Mouse (Mus musculus) megakaryocyte, embryonic 14.5 days (primary cell): Measurements from ENCODE around the gene Crhbp.

Experiments
- FLI1 ChIP-seq: IDR thresholded peaks from 2 replicates; pipeline ENCODE4 v1.6.1; 2012; ENCODE audit warnings: low read length, inconsistent platforms, mixed read lengths
- GATA1 ChIP-seq: IDR thresholded peaks from 3 replicates; pipeline ENCODE4 v1.6.1; 2012; ENCODE audit warnings: mixed read lengths, low read length, inconsistent platforms, borderline replicate concordance

- TF ChIP-seq GATA1 (no peak), FLI1 (no peak)
These were observed 6.0 kb upstream of the Crhbp start for GRCm38 (mm10) chr13:95450636-95451210.
